Comparison of ENCODE assay signal across 27 mouse cellular contexts in the genomic region with DNA sequence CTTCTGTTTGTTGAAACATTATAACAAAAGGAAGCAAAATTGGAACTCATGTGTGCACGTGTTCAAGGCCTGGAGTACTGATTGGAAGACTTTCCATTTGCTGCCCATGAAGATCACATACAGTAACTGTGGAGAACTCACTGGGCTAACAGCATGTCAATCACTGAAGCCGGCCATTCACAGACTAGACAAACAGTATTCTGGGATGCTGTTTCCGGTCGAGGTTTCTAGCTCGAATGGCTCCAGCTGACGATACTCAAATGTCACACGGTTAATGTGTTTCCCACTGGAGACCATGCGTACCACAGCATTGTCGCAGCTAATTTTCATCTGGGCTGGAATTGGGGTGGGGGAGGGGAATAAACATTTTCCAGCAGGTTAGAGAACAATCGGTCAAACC. TPM values are rescaled to one million over a fixed set of nuclear protein-coding genes. Genes with fewer than 3 reads are reported as not detected.
A peak's percentile ranks its signal among the peaks of the same experiment; 100 is the strongest.
DNase-seq lines count a peak whose midpoint lies in the region; ATAC-seq and TF ChIP-seq lines count a peak whose summit lies in the region.
"Had no signal": no experiment of that assay in that cellular context is flagged by ENCODE, and none has a peak within 500 bp of the region (broad histone marks: within the 10 kb centered on the region; RNA-seq: fewer than 3 reads in every experiment).

No protein-coding gene starts in this region.

- no peak for DNase-seq in kidney, adult 2 months
- DNase-seq in kidney, postnatal 14 days, result peak; percentile 15
- no peak for DNase-seq in kidney, adult 18-20 months
- no peak for DNase-seq in midbrain, embryonic 11.5 days (ENCODE audit: low spot score, missing footprints)
- DNase-seq in brain, embryonic 14.5 days (ENCODE audit: low read depth), result peak; percentile 27
- DNase-seq: adrenal gland, postnatal 14 days; cerebellum, adult 11-12 months; cerebellum, adult 9-11 months; embryo, embryonic 11 days; gastrocnemius, postnatal 10 days; heart, postnatal 10 days; left cerebral cortex, postnatal 4 days; liver, embryonic 13.5 days; lung, adult 18-20 months had no signal

- no peak overlapping the region for H3K4me2 ChIP-seq in kidney, embryonic 14.5 days (replicated peaks; ENCODE audit: low read depth, low read length)
- no peak overlapping the region for H3K4me2 ChIP-seq in midbrain, embryonic 13.5 days (replicated peaks)
- no peak overlapping the region for H3K4me2 ChIP-seq in midbrain, embryonic 11.5 days
- H3K4me2 ChIP-seq: forebrain, embryonic 12.5 days; heart, embryonic 13.5 days; hindbrain, embryonic 14.5 days; liver, embryonic 13.5 days; neural tube, embryonic 12.5 days had no signal

- ATAC-seq in kidney, embryonic 14.5 days (ENCODE audit: low FRiP score, low TSS enrichment), result peak; percentile 57; the same call in 1 of the 2 replicates
- 0 out of 2 replicates have a peak, but pooled peaks have one; percentile 17 for ATAC-seq in midbrain, embryonic 13.5 days
- ATAC-seq in midbrain, embryonic 11.5 days (ENCODE audit: low FRiP score), result no peak
- ATAC-seq: intestine, postnatal 0 days; Patski had no signal

- H3K36me3 ChIP-seq in kidney, embryonic 14.5 days (ENCODE audit: control insufficient read depth, insufficient read depth, low read length), result no peaks in the 10 kb centered on the region
- no peaks in the 10 kb centered on the region for H3K36me3 ChIP-seq in kidney, adult 2 months (ENCODE audit: control insufficient read depth, insufficient read depth, low read length)
- no peaks in the 10 kb centered on the region for H3K36me3 ChIP-seq in midbrain, embryonic 13.5 days
- H3K36me3 ChIP-seq in midbrain, embryonic 11.5 days (ENCODE audit: control insufficient read depth, insufficient read depth, low read length), result no peaks in the 10 kb centered on the region
- H3K36me3 ChIP-seq: forebrain, embryonic 12.5 days; heart, embryonic 13.5 days; liver, embryonic 13.5 days; neural tube, embryonic 12.5 days had no signal

- no peaks in the 10 kb centered on the region for H3K9me3 ChIP-seq in kidney, embryonic 14.5 days (ENCODE audit: control insufficient read depth, low read length)
- H3K9me3 ChIP-seq in midbrain, embryonic 13.5 days, result no peaks in the 10 kb centered on the region
- no peaks in the 10 kb centered on the region for H3K9me3 ChIP-seq in midbrain, embryonic 11.5 days (ENCODE audit: control insufficient read depth, low read length)
- H3K9me3 ChIP-seq: forebrain, embryonic 12.5 days; heart, embryonic 13.5 days; liver, embryonic 13.5 days; neural tube, embryonic 12.5 days had no signal

- no peak for TF ChIP-seq CTCF in kidney, adult 2 months (conservative IDR thresholded peaks at IDR 0.05; ENCODE audit: insufficient read depth, insufficient read length, low read depth, low read length)
- no peak for TF ChIP-seq CTCF in brain, embryonic 14.5 days (IDR thresholded peaks at IDR 0.05; ENCODE audit: borderline replicate concordance, extremely low read depth, insufficient read depth, insufficient read length)

- no peaks in the 10 kb centered on the region for H3K27me3 ChIP-seq in kidney, embryonic 14.5 days (ENCODE audit: control insufficient read depth, insufficient read depth, low read length)
- no peaks in the 10 kb centered on the region; the same call in 1 of the 2 replicates for H3K27me3 ChIP-seq in kidney, adult 2 months (replicated peaks; ENCODE audit: control insufficient read depth, insufficient read depth, low read length)
- H3K27me3 ChIP-seq in midbrain, embryonic 13.5 days, result no peaks in the 10 kb centered on the region
- H3K27me3 ChIP-seq in midbrain, embryonic 11.5 days (ENCODE audit: control insufficient read depth, insufficient read depth, low read length), result no peaks in the 10 kb centered on the region
- H3K27me3 ChIP-seq: neural tube, embryonic 12.5 days had no signal

- H3K4me3 ChIP-seq in kidney, embryonic 14.5 days (ENCODE audit: low read length), result no peak overlapping the region
- no peak overlapping the region for H3K4me3 ChIP-seq in kidney, adult 2 months (ENCODE audit: insufficient read depth, low read depth, low read length)
- H3K4me3 ChIP-seq in midbrain, embryonic 13.5 days (replicated peaks), result no peak overlapping the region
- H3K4me3 ChIP-seq in midbrain, embryonic 11.5 days (ENCODE audit: low read depth, low read length), result no peak overlapping the region
- H3K4me3 ChIP-seq: erythroblast, embryonic 14.5 days; forebrain, embryonic 12.5 days; heart, embryonic 13.5 days; liver, embryonic 13.5 days; myocyte; neural tube, embryonic 12.5 days had no signal

- no peaks in the 10 kb centered on the region for H3K4me1 ChIP-seq in kidney, embryonic 14.5 days (ENCODE audit: control insufficient read depth, insufficient read depth, low read length)
- H3K4me1 ChIP-seq in kidney, adult 2 months (ENCODE audit: control insufficient read depth, insufficient read depth, low read length), result no peaks in the 10 kb centered on the region
- peaks cover 3% of the 10 kb centered on the region; the same call in 1 of the 2 replicates for H3K4me1 ChIP-seq in midbrain, embryonic 13.5 days (replicated peaks)
- 0 out of 2 replicates have a peak, but pooled peaks cover 6% of the 10 kb centered on the region for H3K4me1 ChIP-seq in midbrain, embryonic 11.5 days (ENCODE audit: control insufficient read depth, insufficient read depth, low read length)
- H3K4me1 ChIP-seq: heart, embryonic 13.5 days; liver, embryonic 13.5 days; neural tube, embryonic 12.5 days had no signal

- no peak overlapping the region for H3K9ac ChIP-seq in kidney, embryonic 14.5 days (ENCODE audit: low read depth, low read length)
- H3K9ac ChIP-seq in midbrain, embryonic 13.5 days (replicated peaks), result no peak overlapping the region
- H3K9ac ChIP-seq in midbrain, embryonic 11.5 days (ENCODE audit: low read length), result no peak overlapping the region
- H3K9ac ChIP-seq: forebrain, embryonic 12.5 days; heart, embryonic 13.5 days; hindbrain, embryonic 14.5 days; liver, embryonic 13.5 days; neural tube, embryonic 12.5 days had no signal

- H3K27ac ChIP-seq in kidney, embryonic 14.5 days (ENCODE audit: low read depth, low read length), result no peak overlapping the region
- H3K27ac ChIP-seq in kidney, adult 2 months (ENCODE audit: insufficient read depth, low read depth, low read length), result no peak overlapping the region
- no peak overlapping the region for H3K27ac ChIP-seq in midbrain, embryonic 13.5 days
- no peak overlapping the region for H3K27ac ChIP-seq in midbrain, embryonic 11.5 days (ENCODE audit: low read depth, low read length)
- H3K27ac ChIP-seq: forebrain, embryonic 12.5 days; heart, embryonic 13.5 days; hindbrain, embryonic 14.5 days; liver, embryonic 13.5 days; macrophage; neural tube, embryonic 12.5 days had no signal

- WGBS in kidney, embryonic 14.5 days, result 50% methylated on average over 10 of the region's 10 CpGs
- 45% methylated on average over 10 of the region's 10 CpGs for WGBS in kidney, adult 2 months
- 77% methylated on average over 10 of the region's 10 CpGs for WGBS in midbrain, embryonic 13.5 days
- WGBS in midbrain, embryonic 11.5 days, result 86% methylated on average over 10 of the region's 10 CpGs

- no peak for TF ChIP-seq POLR2A in kidney, adult 2 months (IDR thresholded peaks at IDR 0.05; ENCODE audit: low read depth, low read length)
- no peak for TF ChIP-seq POLR2A in brain, embryonic 14.5 days (IDR thresholded peaks at IDR 0.05; ENCODE audit: borderline replicate concordance, extremely low read depth, insufficient read depth, insufficient read length, poor library complexity, severe bottlenecking)

RNA-seq across cellular contexts. Expression of a gene that starts 13.0 kb away (rescaled TPM):
- polyA plus RNA-seq in kidney, embryonic 14.5 days (2014; fragmentation: Nextera tagmentation; extraction: Ambion mirVana), result not detected in 2 replicates
- 0.05 TPM in 1 of 2 replicates, not detected in the other for polyA plus RNA-seq in kidney, adult 2 months (2012; rRNA removed)
- polyA plus RNA-seq in midbrain, embryonic 13.5 days (2015; fragmentation: Nextera tagmentation; extraction: Ambion mirVana), result 1.7 and 1.9 TPM in 2 replicates
- polyA plus RNA-seq in midbrain, embryonic 11.5 days (2014; fragmentation: Nextera tagmentation; extraction: Ambion mirVana), result 1.9 TPM in 2 replicates
- 1.8 and 3.2 TPM in 2 replicates for polyA plus RNA-seq in brain, embryonic 14.5 days (2012; rRNA removed)
- polyA plus RNA-seq: erythroblast, embryonic 14.5 days; intestine, postnatal 0 days; liver, embryonic 13.5 days; macrophage; Patski had no signal

RNA-seq across cellular contexts. Expression of a gene that starts 46.8 kb away (rescaled TPM):
- polyA plus RNA-seq in kidney, embryonic 14.5 days (2014; fragmentation: Nextera tagmentation; extraction: Ambion mirVana), result not detected in 2 replicates
- polyA plus RNA-seq in kidney, adult 2 months (2012; rRNA removed), result 0.80 TPM in 1 of 2 replicates, not detected in the other
- not detected in 2 replicates for polyA plus RNA-seq in midbrain, embryonic 13.5 days (2015; fragmentation: Nextera tagmentation; extraction: Ambion mirVana)
- not detected in 2 replicates for polyA plus RNA-seq in midbrain, embryonic 11.5 days (2014; fragmentation: Nextera tagmentation; extraction: Ambion mirVana)
- not detected in 2 replicates for polyA plus RNA-seq in brain, embryonic 14.5 days (2012; rRNA removed)
- polyA plus RNA-seq: erythroblast, embryonic 14.5 days; heart, embryonic 13.5 days; hindbrain, embryonic 14.5 days; limb, embryonic 14.5 days; liver, embryonic 13.5 days; macrophage; midbrain, postnatal 0 days; myocyte; neural tube, embryonic 12.5 days; Patski had no signal

RNA-seq across cellular contexts. Expression of a gene that starts 56.6 kb away (rescaled TPM):
- polyA plus RNA-seq in kidney, embryonic 14.5 days (2014; fragmentation: Nextera tagmentation; extraction: Ambion mirVana), result 33.4 and 40.2 TPM in 2 replicates
- polyA plus RNA-seq in kidney, adult 2 months (2012; rRNA removed), result 14.6 and 15.4 TPM in 2 replicates
- 41.6 and 45.1 TPM in 2 replicates for polyA plus RNA-seq in midbrain, embryonic 13.5 days (2015; fragmentation: Nextera tagmentation; extraction: Ambion mirVana)
- polyA plus RNA-seq in midbrain, embryonic 11.5 days (2014; fragmentation: Nextera tagmentation; extraction: Ambion mirVana), result 55.1 and 56.5 TPM in 2 replicates
- 32.2 and 35.6 TPM in 2 replicates for polyA plus RNA-seq in brain, embryonic 14.5 days (2012; rRNA removed)

Comparison
In these comparisons a context has a peak if more than half of its experiments do, and no peak if none do; other contexts are left out.
1. DNase-seq: peak in kidney, postnatal 14 days (single experiment) and brain, embryonic 14.5 days (single experiment); none in kidney, adult 2 months (single experiment), kidney, adult 18-20 months (single experiment) and midbrain, embryonic 11.5 days (single experiment).